Mouse (Mus musculus): ENCODE data around the gene Fbxo28.

GRCm38 (mm10) chr1:182371891-182372290 is 30.5 kb upstream of the Fbxo28 start:
- TF ChIP-seq CTCF (IDR thresholded peaks at IDR 0.05; ENCODE audit: extremely low read depth, insufficient read depth, insufficient read length, insufficient replicate concordance) (no peak), POLR2A (IDR thresholded peaks at IDR 0.05; ENCODE audit: low read depth, low read length) (no peak)
